Mouse (Mus musculus): ENCODE measurements around the gene Cdyl2. TPM values are rescaled to one million over a fixed set of nuclear protein-coding genes. Genes with fewer than 3 reads are reported as not detected.

The Cdyl2 gene
- polyA plus RNA-seq, 1 experiment from 2014 or later = 5.4 TPM

DNA sequence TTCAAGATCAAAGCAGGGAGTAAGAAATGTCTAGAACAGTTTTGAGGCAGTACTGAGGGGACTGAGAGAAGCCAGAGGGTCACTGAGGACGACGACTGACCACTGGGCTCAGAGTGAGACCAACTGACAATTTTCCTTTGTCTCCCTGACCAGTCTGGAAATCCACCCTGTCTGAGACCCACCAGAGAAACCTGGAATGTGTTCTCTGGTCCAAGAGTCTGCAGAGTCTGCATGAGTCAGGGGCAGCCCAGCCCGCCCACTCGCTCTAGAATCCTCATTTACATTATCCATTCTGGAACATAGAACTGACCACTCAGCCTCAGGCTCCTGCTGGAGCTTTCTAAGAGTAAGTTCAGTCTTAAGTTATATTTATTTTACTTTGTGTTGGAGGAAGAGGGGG lies 114.9 kb downstream of the Cdyl2 start:
- no peak for ATAC-seq
- no peak overlapping the region for H3K4me3 ChIP-seq (replicated peaks)
- H3K27me3 ChIP-seq (replicated peaks) = no peaks in the 10 kb centered on the region
- H3K27ac ChIP-seq = no peak overlapping the region
- no peak overlapping the region for H3K4me2 ChIP-seq (replicated peaks)
- no peaks in the 10 kb centered on the region for H3K36me3 ChIP-seq
- WGBS = 79% methylated on average over 4 of the region's 4 CpGs
- H3K9ac ChIP-seq = no peak overlapping the region
- H3K4me1 ChIP-seq (replicated peaks) = peaks cover 8% of the 10 kb centered on the region; the same call in 1 of the 2 replicates
- no peaks in the 10 kb centered on the region for H3K9me3 ChIP-seq

DNA sequence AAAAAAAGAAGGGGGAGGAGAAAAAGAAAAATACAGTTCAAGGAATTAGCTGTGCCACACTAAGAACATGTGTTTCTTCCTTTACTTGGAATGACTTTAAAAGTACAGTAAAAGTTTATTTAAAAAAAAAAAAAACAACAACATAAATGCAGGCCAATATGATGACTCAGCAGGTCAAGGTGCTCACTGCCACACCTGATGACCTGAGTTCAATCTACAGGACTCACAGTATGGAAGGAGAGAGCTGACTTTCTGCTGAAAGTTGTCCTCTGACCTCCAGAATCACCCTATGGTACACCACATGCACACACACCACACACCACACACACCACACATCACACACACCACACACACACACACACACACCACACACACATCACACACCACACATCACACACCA lies 116.4 kb downstream of the Cdyl2 start:
- no peaks in the 10 kb centered on the region for H3K27me3 ChIP-seq (replicated peaks)
- no peaks in the 10 kb centered on the region for H3K4me1 ChIP-seq (replicated peaks)
- no peak overlapping the region for H3K27ac ChIP-seq
- H3K9ac ChIP-seq = no peak overlapping the region
- H3K36me3 ChIP-seq = no peaks in the 10 kb centered on the region
- no peak overlapping the region for H3K4me2 ChIP-seq (replicated peaks)
- no peak overlapping the region for H3K4me3 ChIP-seq (replicated peaks)
- no peak for ATAC-seq
- H3K9me3 ChIP-seq = no peaks in the 10 kb centered on the region

DNA sequence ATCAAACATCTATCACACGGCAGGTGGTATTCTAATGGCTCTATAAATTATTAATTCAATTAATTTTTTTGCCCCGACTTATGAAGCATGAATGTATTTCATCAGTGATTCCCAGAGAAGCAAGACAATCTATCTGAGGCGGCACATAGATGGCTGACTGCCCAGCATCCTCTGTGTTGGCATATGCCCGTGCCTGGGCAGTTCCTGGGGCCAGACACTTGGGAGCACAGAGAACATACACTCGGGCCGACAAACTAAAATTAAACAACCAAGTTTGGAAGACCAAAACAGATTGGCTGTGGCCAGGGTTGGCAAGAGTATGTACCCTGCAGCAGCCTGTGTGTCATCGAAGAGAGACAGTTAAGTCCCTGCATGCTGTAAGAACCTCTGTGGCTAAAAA lies 117.9 kb downstream of the Cdyl2 start:
- Histone ChIP-seq H3K4me2 (replicated peaks) (no peak overlapping the region), H3K27me3 (replicated peaks) (no peaks in the 10 kb centered on the region), H3K36me3 (no peaks in the 10 kb centered on the region), H3K9me3 (no peaks in the 10 kb centered on the region), H3K4me1 (replicated peaks) (no peaks in the 10 kb centered on the region), H3K27ac (no peak overlapping the region), H3K4me3 (replicated peaks) (no peak overlapping the region), H3K9ac (no peak overlapping the region)
- WGBS = 86% methylated on average over 7 of the region's 7 CpGs
- no peak for ATAC-seq

DNA sequence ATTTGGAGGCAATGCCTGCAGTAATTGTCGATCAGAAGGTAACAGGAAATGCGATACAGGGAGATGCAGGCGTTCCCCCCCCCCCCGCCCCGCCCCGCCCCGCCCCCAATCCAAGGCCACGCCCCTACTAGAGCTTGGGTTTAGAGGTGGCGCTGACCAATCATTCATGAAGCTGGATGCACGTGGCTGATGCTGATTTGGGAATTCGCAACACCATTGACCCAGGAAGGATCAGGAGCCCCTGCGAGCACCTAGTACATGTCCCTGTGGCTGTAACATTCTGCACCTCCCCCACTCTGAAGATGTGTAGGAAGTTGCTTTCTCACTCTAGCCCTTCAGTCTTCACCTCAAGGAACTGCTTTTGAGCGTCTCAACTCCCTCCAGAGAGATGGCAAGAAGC lies 126.6 kb downstream of the Cdyl2 start:
- no peaks in the 10 kb centered on the region for H3K4me1 ChIP-seq (replicated peaks)
- H3K27me3 ChIP-seq (replicated peaks) = no peaks in the 10 kb centered on the region
- H3K36me3 ChIP-seq = no peaks in the 10 kb centered on the region
- H3K9me3 ChIP-seq = no peaks in the 10 kb centered on the region
- 44% methylated on average over 13 of the region's 13 CpGs for WGBS
- no peak overlapping the region for H3K4me3 ChIP-seq (replicated peaks)
- H3K9ac ChIP-seq = no peak overlapping the region
- no peak for ATAC-seq
- H3K27ac ChIP-seq = no peak overlapping the region
- H3K4me2 ChIP-seq (replicated peaks) = no peak overlapping the region

DNA sequence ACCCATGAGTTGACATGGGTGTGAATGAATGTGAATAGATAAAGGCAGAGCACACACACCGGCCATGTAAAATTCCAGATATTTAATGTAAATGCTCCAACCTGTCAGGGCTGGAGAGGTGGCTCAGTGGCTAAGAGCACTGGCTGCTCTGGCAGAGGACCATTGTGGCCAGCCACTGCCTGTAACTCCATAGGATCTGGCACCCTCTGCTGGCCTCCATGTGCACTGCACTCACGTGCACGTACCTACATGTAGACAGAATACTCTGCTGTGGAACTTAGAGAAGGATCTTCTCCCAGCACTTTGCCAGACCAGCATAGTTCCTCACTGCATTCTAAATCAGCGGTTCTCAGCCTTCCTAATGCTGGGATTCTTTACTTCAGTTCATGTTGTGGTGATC lies 130.0 kb downstream of the Cdyl2 start:
- Histone ChIP-seq H3K27me3 (replicated peaks) (no peaks in the 10 kb centered on the region), H3K4me2 (replicated peaks) (no peak overlapping the region), H3K27ac (no peak overlapping the region), H3K4me1 (replicated peaks) (no peaks in the 10 kb centered on the region), H3K36me3 (no peaks in the 10 kb centered on the region), H3K4me3 (replicated peaks) (no peak overlapping the region), H3K9ac (no peak overlapping the region), H3K9me3 (no peaks in the 10 kb centered on the region)
- no peak for ATAC-seq
- 89% methylated on average over 4 of the region's 4 CpGs for WGBS

DNA sequence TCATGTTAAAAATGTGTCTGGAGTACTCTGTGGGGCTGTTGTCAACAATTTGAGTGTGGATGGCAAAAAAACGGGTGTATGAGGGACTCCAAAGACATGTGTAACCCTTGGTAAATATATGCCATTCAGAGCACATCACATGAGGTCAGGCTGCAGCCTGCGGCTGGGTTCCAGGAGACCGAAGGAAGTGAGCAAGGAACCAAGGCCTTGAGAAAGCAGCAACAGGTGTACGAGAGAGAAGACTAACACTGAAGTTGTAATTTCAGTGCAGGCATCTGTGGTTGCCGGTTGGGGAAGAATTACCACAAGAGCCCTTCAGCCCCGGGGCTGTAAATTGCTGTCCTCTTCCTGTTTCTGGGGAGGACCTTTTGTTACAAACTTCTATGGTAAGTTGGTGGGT lies 133.1 kb downstream of the Cdyl2 start:
- 75% methylated on average over 6 of the region's 6 CpGs for WGBS
- ATAC-seq = no peak
- H3K27ac ChIP-seq = no peak overlapping the region
- H3K4me1 ChIP-seq (replicated peaks) = no peaks in the 10 kb centered on the region
- H3K9me3 ChIP-seq = no peaks in the 10 kb centered on the region
- H3K27me3 ChIP-seq (replicated peaks) = no peaks in the 10 kb centered on the region
- no peak overlapping the region for H3K4me3 ChIP-seq (replicated peaks)
- H3K36me3 ChIP-seq = no peaks in the 10 kb centered on the region
- H3K4me2 ChIP-seq (replicated peaks) = no peak overlapping the region
- no peak overlapping the region for H3K9ac ChIP-seq

DNA sequence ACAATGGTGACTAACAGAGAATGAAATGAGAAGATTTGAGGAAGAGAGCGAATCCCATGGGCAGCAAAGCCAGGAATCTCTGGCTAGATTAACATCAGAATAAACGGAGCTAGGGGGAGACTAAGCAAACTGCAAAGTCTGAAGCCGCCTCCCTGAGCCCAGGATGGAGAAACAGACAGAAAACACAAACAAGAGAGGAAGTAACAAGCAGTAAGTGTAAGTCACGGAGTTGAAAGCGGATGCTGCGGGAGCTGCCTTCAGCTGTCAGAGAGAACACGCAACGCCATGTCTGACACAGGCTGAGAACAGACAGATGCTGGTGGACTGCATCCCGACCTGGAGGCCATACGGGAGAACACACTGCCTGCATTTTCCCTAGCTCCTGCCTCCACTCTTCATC lies 141.6 kb downstream of the Cdyl2 start:
- Histone ChIP-seq H3K4me1 (replicated peaks) (no peaks in the 10 kb centered on the region), H3K4me2 (replicated peaks) (no peak overlapping the region), H3K36me3 (no peaks in the 10 kb centered on the region), H3K27me3 (replicated peaks) (no peaks in the 10 kb centered on the region), H3K4me3 (replicated peaks) (no peak overlapping the region), H3K9me3 (no peaks in the 10 kb centered on the region), H3K27ac (no peak overlapping the region), H3K9ac (no peak overlapping the region)
- ATAC-seq = no peak
- WGBS = 65% methylated on average over 10 of the region's 10 CpGs

DNA sequence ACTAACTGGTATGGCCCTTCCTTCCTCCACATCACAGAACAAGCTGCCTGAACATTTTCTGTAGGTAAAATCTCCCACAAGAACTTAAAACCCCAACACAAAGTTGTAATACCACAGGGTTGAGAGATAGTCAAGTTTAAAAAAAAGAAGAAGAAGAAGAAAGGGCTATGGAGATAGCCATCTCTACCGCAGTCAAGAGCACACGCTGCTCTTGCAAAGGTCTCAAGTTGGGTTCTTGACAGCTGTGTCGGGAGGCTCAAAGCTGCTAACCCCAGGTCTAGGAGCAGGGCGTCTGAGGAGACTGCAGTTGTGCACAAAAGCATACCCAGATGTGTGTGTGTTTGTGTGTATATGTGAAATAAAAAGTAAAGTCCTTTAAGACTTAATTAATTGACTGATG lies 142.2 kb downstream of the Cdyl2 start:
- no peak overlapping the region for H3K4me2 ChIP-seq (replicated peaks)
- H3K27ac ChIP-seq = no peak overlapping the region
- H3K4me3 ChIP-seq (replicated peaks) = no peak overlapping the region
- H3K9me3 ChIP-seq = no peaks in the 10 kb centered on the region
- H3K9ac ChIP-seq = no peak overlapping the region
- no peak for ATAC-seq
- no peaks in the 10 kb centered on the region for H3K36me3 ChIP-seq
- H3K4me1 ChIP-seq (replicated peaks) = no peaks in the 10 kb centered on the region
- 89% methylated on average over 4 of the region's 4 CpGs for WGBS
- no peaks in the 10 kb centered on the region for H3K27me3 ChIP-seq (replicated peaks)

DNA sequence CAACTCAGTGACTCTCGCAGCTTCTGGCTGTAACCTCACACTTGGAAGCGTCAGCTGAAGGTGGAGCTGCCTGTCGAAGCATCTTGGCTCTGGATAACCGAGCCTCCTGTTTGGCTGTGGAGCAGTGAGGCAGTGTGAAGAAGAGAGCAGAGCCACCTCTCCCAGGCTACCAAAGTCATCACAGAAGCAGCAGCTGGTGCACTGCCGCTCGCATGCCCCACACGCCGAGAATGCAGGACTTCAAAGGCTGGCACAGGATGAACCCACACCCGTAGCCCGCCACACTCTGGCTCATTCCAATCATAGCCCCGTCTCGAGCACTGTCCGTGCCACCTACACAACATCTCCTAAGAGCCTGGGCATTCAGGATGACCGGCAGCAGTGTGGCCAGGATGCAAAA lies 142.7 kb downstream of the Cdyl2 start:
- no peak overlapping the region for H3K4me2 ChIP-seq (replicated peaks)

DNA sequence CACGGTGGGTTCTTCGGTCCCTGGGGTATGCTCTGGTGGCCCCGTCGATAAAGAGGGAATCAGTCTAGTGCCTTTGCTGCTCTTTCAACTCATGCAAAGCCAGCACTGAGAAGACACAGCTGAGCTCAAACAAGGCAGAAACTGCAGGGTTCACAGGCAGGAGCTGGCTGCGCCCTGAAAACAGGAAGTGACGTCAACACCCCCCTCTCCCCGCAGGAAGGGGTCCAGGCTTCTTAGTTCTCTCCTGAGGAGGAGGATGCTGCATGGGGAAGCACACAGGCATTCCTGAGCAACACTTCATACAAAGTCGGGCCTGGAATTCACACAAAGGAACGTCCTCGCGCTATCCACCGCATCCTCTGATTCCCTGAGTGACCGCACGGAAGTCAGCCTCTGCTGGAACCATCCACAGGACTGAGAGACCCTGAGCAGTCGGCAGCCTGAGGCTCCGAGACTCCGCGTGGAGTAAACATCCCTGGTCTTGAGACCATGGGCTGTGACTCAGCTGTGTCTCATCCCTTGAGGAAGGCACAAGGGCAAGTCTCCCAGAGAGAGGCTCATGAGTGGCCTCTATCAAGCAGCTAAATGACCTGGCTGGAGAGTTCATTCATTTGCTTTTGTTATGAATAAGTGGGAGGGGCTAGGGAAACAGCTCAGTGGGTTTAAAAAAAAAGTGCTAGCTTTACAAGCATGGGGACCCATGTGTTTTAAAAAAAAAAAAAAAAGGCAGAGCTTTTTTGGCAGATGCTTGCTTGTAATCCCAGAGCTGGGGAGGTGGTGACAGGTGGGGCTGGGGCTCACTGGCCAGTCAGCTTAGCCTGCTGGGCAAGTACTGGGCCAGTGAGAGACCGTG lies 144.9 kb downstream of the Cdyl2 start:
- H3K4me3 ChIP-seq (replicated peaks) = no peak overlapping the region
- H3K27me3 ChIP-seq (replicated peaks) = no peaks in the 10 kb centered on the region
- ATAC-seq = no peak
- H3K9ac ChIP-seq = no peak overlapping the region
- WGBS = 76% methylated on average over 19 of the region's 19 CpGs
- no peak overlapping the region for H3K4me2 ChIP-seq (replicated peaks)
- no peak overlapping the region for H3K27ac ChIP-seq
- no peaks in the 10 kb centered on the region for H3K4me1 ChIP-seq (replicated peaks)
- no peaks in the 10 kb centered on the region for H3K9me3 ChIP-seq
- no peaks in the 10 kb centered on the region for H3K36me3 ChIP-seq

More for the DNA sequence above, 142.7 kb downstream of the Cdyl2 start:
- H3K27me3 ChIP-seq (replicated peaks) = no peaks in the 10 kb centered on the region
- no peak overlapping the region for H3K9ac ChIP-seq
- H3K9me3 ChIP-seq = no peaks in the 10 kb centered on the region
- H3K4me3 ChIP-seq (replicated peaks) = no peak overlapping the region
- H3K4me1 ChIP-seq (replicated peaks) = no peaks in the 10 kb centered on the region
- ATAC-seq = no peak
- H3K36me3 ChIP-seq = no peaks in the 10 kb centered on the region
- no peak overlapping the region for H3K27ac ChIP-seq
- WGBS = 83% methylated on average over 14 of the region's 14 CpGs

DNA sequence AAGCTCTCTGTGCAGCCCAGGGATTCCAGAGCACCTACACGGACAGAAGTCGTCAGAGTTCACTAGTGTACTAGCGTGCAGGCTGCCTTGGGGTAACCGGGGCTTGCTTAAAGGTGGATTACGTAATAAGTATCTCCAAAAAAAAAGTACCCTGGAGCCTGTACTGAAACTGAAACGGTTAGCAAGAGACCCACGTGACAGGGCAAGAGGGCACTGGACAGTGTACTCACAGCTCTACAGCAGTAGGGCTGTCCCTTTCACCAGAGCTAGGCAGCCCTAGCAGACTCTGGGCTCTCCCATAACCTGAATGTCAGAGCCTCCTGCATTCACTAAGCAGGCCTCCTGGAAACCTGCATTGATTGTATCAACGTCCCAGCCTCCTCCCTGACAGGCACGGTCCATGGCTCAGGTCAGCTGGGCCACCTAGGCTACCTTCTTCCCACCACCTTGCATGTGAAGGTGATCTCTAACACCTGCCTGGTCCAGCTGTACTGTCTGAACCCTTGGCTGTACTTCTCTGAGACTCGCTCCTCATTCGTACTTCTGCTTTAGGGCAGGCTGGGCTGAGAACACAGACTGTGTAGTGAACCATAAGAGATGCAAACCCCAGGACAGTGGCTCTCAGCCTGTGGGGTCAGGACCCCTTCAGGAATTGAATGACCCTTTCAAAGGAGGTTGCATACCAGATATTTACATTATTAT lies 151.3 kb downstream of the Cdyl2 start:
- no peak overlapping the region for H3K9ac ChIP-seq
- no peak overlapping the region for H3K4me2 ChIP-seq (replicated peaks)
- H3K9me3 ChIP-seq = no peaks in the 10 kb centered on the region
- H3K36me3 ChIP-seq = no peaks in the 10 kb centered on the region
- ATAC-seq = no peak
- no peaks in the 10 kb centered on the region for H3K4me1 ChIP-seq (replicated peaks)
- H3K4me3 ChIP-seq (replicated peaks) = no peak overlapping the region
- no peaks in the 10 kb centered on the region for H3K27me3 ChIP-seq (replicated peaks)
- 82% methylated on average over 11 of the region's 11 CpGs for WGBS
- no peak overlapping the region for H3K27ac ChIP-seq

DNA sequence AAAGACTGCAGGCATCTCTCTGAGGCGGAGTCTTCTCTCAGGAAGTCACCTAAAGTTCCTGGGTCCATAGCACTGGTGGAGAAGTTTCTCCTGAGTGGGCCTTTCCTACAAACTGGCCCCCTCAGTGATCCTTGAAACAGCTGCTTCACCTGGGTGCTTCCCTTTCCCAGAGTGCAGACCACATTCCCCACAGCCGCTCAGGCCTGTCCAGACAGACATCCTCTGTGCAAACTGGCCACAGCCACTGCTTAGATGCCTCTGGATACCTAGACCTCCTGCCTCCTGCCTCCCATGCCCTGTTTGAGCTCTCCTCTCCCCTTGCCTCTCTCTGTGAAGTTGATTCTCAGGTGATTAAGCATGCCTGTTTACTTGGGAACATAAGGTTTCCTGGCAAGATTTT lies 156.1 kb downstream of the Cdyl2 start:
- Histone ChIP-seq H3K4me1 (replicated peaks) (no peaks in the 10 kb centered on the region), H3K4me2 (replicated peaks) (no peak overlapping the region), H3K9ac (no peak overlapping the region), H3K9me3 (no peaks in the 10 kb centered on the region), H3K36me3 (no peaks in the 10 kb centered on the region), H3K27ac (no peak overlapping the region), H3K4me3 (replicated peaks) (no peak overlapping the region), H3K27me3 (replicated peaks) (no peaks in the 10 kb centered on the region)
- ATAC-seq = no peak
- whole genome bisulfite sequencing = 89% methylated on average over 2 of the region's 2 CpGs

DNA sequence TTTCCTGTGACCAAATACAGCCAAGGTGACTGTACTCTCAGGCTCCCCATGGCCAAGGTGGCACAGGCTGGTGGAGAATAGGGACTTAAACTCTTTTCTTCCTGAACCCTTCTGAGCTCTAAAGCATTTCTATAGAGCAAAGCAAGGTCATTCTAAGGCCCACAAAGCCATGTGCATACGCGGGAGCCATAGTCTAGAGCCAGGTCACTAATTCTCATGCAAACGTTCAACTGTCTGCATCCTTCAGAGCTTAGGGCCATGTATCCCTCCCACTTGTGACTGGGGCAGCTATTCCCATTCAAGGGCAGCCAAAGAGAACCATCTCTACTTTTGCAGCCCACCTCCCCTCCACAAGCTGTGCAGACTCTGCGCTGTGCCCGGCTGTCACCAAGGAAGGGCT lies 159.7 kb downstream of the Cdyl2 start:
- H3K4me1 ChIP-seq (replicated peaks) = no peaks in the 10 kb centered on the region
- no peaks in the 10 kb centered on the region for H3K27me3 ChIP-seq (replicated peaks)
- WGBS = 93% methylated on average over 5 of the region's 5 CpGs
- no peaks in the 10 kb centered on the region for H3K36me3 ChIP-seq
- no peak overlapping the region for H3K27ac ChIP-seq
- no peak overlapping the region for H3K9ac ChIP-seq
- H3K9me3 ChIP-seq = no peaks in the 10 kb centered on the region
- no peak overlapping the region for H3K4me2 ChIP-seq (replicated peaks)
- no peak for ATAC-seq
- H3K4me3 ChIP-seq (replicated peaks) = no peak overlapping the region
